Mouse (Mus musculus) G1E (cell line): ENCODE results near the gene Lamtor2.

Experiments used
- CTCF ChIP-seq: IDR thresholded peaks from 2 replicates; pipeline ENCODE4 v1.5.1; 2012; ENCODE audit warnings: low read depth, low read length, inconsistent platforms, mixed read lengths
- GATA1 ChIP-seq: IDR thresholded peaks from 2 replicates; pipeline ENCODE4 v1.6.1; 2012; ENCODE audit warnings: borderline replicate concordance, low read length, inconsistent platforms, mixed read lengths
- TAL1 ChIP-seq: conservative IDR thresholded peaks from 2 replicates; pipeline ENCODE4 v1.6.1; 2012; ENCODE audit warnings: low read depth, low read length, inconsistent platforms, mixed read lengths

DNA sequence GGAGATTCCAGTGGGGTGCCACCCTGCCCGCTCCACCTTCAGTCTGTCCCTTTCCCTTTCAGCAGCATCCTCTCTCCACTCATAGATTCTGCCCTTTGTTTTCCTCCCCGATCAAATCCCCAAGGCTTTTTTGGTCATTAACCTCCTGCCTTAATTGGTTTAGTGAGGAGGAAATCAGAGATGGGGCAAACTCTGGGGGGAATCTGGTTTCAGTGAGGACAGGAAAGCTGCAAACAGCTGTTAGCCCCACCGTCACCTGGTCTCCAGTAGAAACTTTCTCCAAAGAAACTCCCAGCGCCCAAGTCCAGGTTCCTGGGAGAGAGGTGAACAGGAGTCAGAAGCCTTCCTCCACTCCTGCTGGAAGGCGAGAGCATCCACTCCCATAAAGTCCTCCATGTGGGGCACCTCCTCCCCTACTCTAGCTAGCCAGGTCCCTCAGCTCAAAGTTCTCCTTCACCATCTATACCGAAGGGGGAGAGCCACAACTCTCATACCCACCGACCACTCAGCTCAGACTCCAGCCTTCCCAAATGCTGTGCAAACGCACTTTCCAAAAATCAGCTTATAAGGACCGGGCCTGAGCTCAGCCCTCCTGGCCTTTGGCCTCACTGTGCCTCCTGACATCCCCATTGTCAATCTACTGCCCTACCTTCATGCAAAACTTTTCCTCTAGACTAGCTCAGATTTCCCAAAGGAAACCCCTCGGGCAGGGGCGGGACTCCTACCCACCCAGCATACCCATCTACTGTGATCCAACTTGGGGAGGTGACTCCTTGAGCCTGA, 22.6 kb downstream of the Lamtor2 start:
- no peak for TF ChIP-seq CTCF
- TF ChIP-seq GATA1 = no peak
- TF ChIP-seq TAL1 = no peak
